Mouse (Mus musculus): ENCODE measurements around the gene Cerk.

DNA sequence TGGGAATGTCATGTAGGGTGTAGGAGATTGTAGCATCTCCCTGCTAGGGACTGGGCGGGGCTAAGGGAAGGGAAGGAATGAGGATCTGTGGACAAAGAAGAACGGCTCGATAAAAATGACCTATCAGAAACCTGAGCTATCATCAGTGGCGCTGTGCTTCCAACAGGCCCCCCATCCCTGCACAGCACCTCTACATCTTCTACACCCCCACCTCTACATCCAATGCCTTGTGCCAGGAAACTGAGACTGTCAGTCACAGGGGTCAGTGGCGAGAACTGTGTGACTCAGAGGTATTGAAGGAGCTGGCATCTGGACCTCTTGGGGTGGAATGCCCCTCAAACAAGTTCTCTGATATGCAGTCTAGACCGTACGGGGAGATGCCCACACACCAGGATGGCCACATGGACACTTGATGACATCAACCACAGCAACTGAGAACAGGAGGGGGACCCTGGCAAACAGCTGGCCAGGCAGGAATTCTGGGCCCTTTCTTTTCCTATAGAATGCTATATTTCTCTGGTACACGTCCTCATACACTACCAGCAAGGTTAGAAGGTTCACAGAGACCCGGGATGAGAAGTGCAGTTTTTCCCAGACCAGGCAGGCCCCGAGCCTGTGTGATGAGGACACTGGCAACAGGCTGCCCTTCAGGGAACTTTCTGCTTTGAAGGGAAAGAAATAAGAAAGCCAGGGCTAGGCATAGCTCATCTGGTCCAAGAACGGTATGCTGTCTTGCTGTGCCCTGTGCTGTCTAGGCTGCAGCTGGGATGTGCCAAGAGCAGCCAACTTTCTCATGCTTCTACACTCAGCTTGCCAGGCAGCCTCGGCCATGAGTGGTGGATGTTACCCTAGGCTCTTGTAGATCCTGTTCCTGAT is 16.8 kb downstream of the Cerk start:
- TF ChIP-seq POLR2A (IDR thresholded peaks at IDR 0.05; ENCODE audit: control insufficient read depth, low read depth, low read length) (no peak), CTCF (IDR thresholded peaks at IDR 0.05; ENCODE audit: control insufficient read depth, insufficient read depth, insufficient replicate concordance, low read depth, low read length) (no peak)
